Mouse (Mus musculus) kidney, adult 2 months (tissue): ENCODE measurements around the gene Parp8.

Experiments
- CTCF ChIP-seq: fragments of 200-500 bp; conservative IDR thresholded peaks from 2 replicates; pipeline ENCODE4 v1.5.1; 2011; ENCODE audit warnings: low read depth, mild to moderate bottlenecking, control low read depth, low read length, moderate library complexity, mixed read lengths; ENCODE audit not compliant: insufficient read depth, insufficient read length
- POLR2A ChIP-seq: fragments of 200-500 bp; IDR thresholded peaks from one replicate; pipeline ENCODE4 v1.6.1; 2011; ENCODE audit warnings: low read depth, low read length, control low read depth

GRCm38 (mm10) chr13:117043567-117043966, 18.2 kb upstream of the Parp8 start:
- no peak for TF ChIP-seq CTCF
- TF ChIP-seq POLR2A: no peak
